ENCODE assay signal across 18 mouse cellular contexts in genomic region chr16:37698767-37699166, GRCm38 (mm10). TPM values are rescaled to one million over a fixed set of nuclear protein-coding genes. Genes with fewer than 3 reads are reported as not detected.
A peak's percentile ranks its signal among the peaks of the same experiment; 100 is the strongest.
DNase-seq lines count a peak whose midpoint lies in the region; ATAC-seq and TF ChIP-seq lines count a peak whose summit lies in the region.
"Had no signal": no experiment of that assay in that cellular context is flagged by ENCODE, and none has a peak within 500 bp of the region (broad histone marks: within the 10 kb centered on the region; RNA-seq: fewer than 3 reads in every experiment).

No protein-coding gene starts in this region.

- H3K4me1 ChIP-seq in hindbrain, postnatal 0 days (ENCODE audit: insufficient read depth, low read length) = no peaks in the 10 kb centered on the region
- H3K4me1 ChIP-seq in hindbrain, embryonic 12.5 days = no peaks in the 10 kb centered on the region
- no peaks in the 10 kb centered on the region for H3K4me1 ChIP-seq in lung, adult 2 months (ENCODE audit: control insufficient read depth, insufficient read depth, low read length)
- H3K4me1 ChIP-seq in ES-E14 (ENCODE audit: control insufficient read depth in 2 of 2, insufficient read depth in 2 of 2, low read length in 2 of 2, poor library complexity in 1 of 2) = no peaks in the 10 kb centered on the region
- H3K4me1 ChIP-seq in bone marrow, adult 2 months (ENCODE audit: control insufficient read depth, insufficient read depth, low read length) = no peaks in the 10 kb centered on the region
- H3K4me1 ChIP-seq: embryonic facial prominence, embryonic 13.5 days; limb, embryonic 13.5 days; neural tube, embryonic 13.5 days had no signal

- no peak for TF ChIP-seq POLR2A in lung, adult 2 months (IDR thresholded peaks at IDR 0.05; ENCODE audit: borderline replicate concordance, extremely low read depth, low read depth, low read length)
- no peak for TF ChIP-seq POLR2A in bone marrow, adult 2 months (IDR thresholded peaks at IDR 0.05; ENCODE audit: borderline replicate concordance, control insufficient read depth, low read depth, low read length)

- H3K27me3 ChIP-seq in hindbrain, postnatal 0 days (ENCODE audit: insufficient read depth, low read length) = no peaks in the 10 kb centered on the region
- H3K27me3 ChIP-seq in hindbrain, embryonic 12.5 days = no peaks in the 10 kb centered on the region
- H3K27me3 ChIP-seq: embryonic facial prominence, embryonic 13.5 days; heart, embryonic 12.5 days; limb, embryonic 13.5 days; neural tube, embryonic 13.5 days had no signal

- peak; percentile 16; the same call in 1 of the 2 replicates for TF ChIP-seq CTCF in hindbrain, postnatal 0 days (IDR thresholded peaks at IDR 0.05; ENCODE audit: low read depth)
- peak; percentile 16; the same call in 1 of the 2 replicates for TF ChIP-seq CTCF in lung, adult 2 months (IDR thresholded peaks at IDR 0.05; ENCODE audit: insufficient read depth, low read length)
- TF ChIP-seq CTCF in bone marrow, adult 2 months (IDR thresholded peaks at IDR 0.05; ENCODE audit: control insufficient read depth, insufficient read depth, low read length) = peak; percentile 30; the same call in 1 of the 2 replicates

- H3K4me2 ChIP-seq in hindbrain, postnatal 0 days (ENCODE audit: low read depth, low read length) = no peak overlapping the region
- no peak overlapping the region for H3K4me2 ChIP-seq in hindbrain, embryonic 12.5 days (replicated peaks)
- H3K4me2 ChIP-seq: embryonic facial prominence, embryonic 13.5 days; heart, embryonic 12.5 days; limb, embryonic 13.5 days; neural tube, embryonic 13.5 days had no signal

- in situ Hi-C loops in ES-E14 (cut with MboI; ENCODE audit: low sequenced_read_pairs in 2 of 2, unreplicated experiment in 2 of 2) = no loop called here

- no peak for DNase-seq in hindbrain, postnatal 0 days (ENCODE audit: low spot score)
- DNase-seq in lung, adult 2 months = no peak
- no peak for DNase-seq in lung, postnatal 14 days
- no peak for DNase-seq in ES-E14 (ENCODE audit: low read depth, low spot score)
- DNase-seq in urinary bladder, postnatal 25 days (ENCODE audit: low spot score) = no peak
- DNase-seq: cerebellum, adult 9-10 months; gastrocnemius, postnatal 25 days; heart, postnatal 4 days; kidney, adult 9 months; kidney, postnatal 4 days; right cerebral cortex, postnatal 14 days; thymus, postnatal 36 days had no signal

- ATAC-seq in hindbrain, postnatal 0 days = no peak
- ATAC-seq in hindbrain, embryonic 12.5 days (ENCODE audit: low FRiP score) = no peak

- H3K4me3 ChIP-seq in hindbrain, postnatal 0 days (ENCODE audit: low read length) = no peak overlapping the region
- H3K4me3 ChIP-seq in hindbrain, embryonic 12.5 days = no peak overlapping the region
- no peak overlapping the region for H3K4me3 ChIP-seq in lung, adult 2 months (replicated peaks; ENCODE audit: extremely low read depth, low read depth, low read length)
- H3K4me3 ChIP-seq in ES-E14 (ENCODE audit: insufficient read depth in 1 of 2, low read depth in 1 of 2, low read length in 2 of 2, poor library complexity in 1 of 2, severe bottlenecking in 1 of 2) = no peak overlapping the region
- H3K4me3 ChIP-seq in bone marrow, adult 2 months (replicated peaks; ENCODE audit: control insufficient read depth, low read depth, low read length) = no peak overlapping the region
- H3K4me3 ChIP-seq: embryonic facial prominence, embryonic 13.5 days; heart, embryonic 12.5 days; limb, embryonic 13.5 days; neural tube, embryonic 13.5 days had no signal

- H3K36me3 ChIP-seq in hindbrain, postnatal 0 days (ENCODE audit: insufficient read depth, low read length) = no peaks in the 10 kb centered on the region
- no peaks in the 10 kb centered on the region for H3K36me3 ChIP-seq in hindbrain, embryonic 12.5 days
- H3K36me3 ChIP-seq in ES-E14 (ENCODE audit: control insufficient read depth, insufficient read depth, low read length, poor library complexity, severe bottlenecking) = no peaks in the 10 kb centered on the region
- H3K36me3 ChIP-seq: embryonic facial prominence, embryonic 13.5 days; heart, embryonic 12.5 days; limb, embryonic 13.5 days; neural tube, embryonic 13.5 days had no signal

- 97% methylated on average over 6 of the region's 6 CpGs for WGBS in hindbrain, postnatal 0 days
- 98% methylated on average over 6 of the region's 6 CpGs for WGBS in hindbrain, embryonic 12.5 days
- 92% methylated on average over 6 of the region's 6 CpGs for WGBS in lung, adult 2 months
- 86% methylated on average over 6 of the region's 6 CpGs for WGBS in bone marrow, adult 2 months

- no peaks in the 10 kb centered on the region for H3K9me3 ChIP-seq in hindbrain, postnatal 0 days (ENCODE audit: low read length)
- peaks cover 6% of the 10 kb centered on the region; the same call in 1 of the 2 replicates for H3K9me3 ChIP-seq in hindbrain, embryonic 12.5 days (replicated peaks)
- H3K9me3 ChIP-seq in ES-E14 (ENCODE audit: control insufficient read depth, insufficient read depth, low read depth, low read length) = no peaks in the 10 kb centered on the region
- H3K9me3 ChIP-seq: neural tube, embryonic 13.5 days had no signal

- H3K27ac ChIP-seq in hindbrain, postnatal 0 days = no peak overlapping the region
- no peak overlapping the region for H3K27ac ChIP-seq in hindbrain, embryonic 12.5 days
- H3K27ac ChIP-seq in ES-E14 (ENCODE audit: insufficient read depth, low read depth, low read length, poor library complexity, severe bottlenecking) = no peak overlapping the region
- no peak overlapping the region for H3K27ac ChIP-seq in bone marrow, adult 2 months (ENCODE audit: control insufficient read depth, insufficient read depth, low read depth, low read length, poor library complexity)
- H3K27ac ChIP-seq: embryonic facial prominence, embryonic 13.5 days; limb, embryonic 13.5 days; neural tube, embryonic 13.5 days had no signal

- no peak overlapping the region for H3K9ac ChIP-seq in hindbrain, postnatal 0 days (replicated peaks; ENCODE audit: low read length)
- no peak overlapping the region for H3K9ac ChIP-seq in hindbrain, embryonic 12.5 days
- H3K9ac ChIP-seq in ES-E14 (ENCODE audit: insufficient read depth, low read depth, low read length, poor library complexity, severe bottlenecking) = no peak overlapping the region
- H3K9ac ChIP-seq: embryonic facial prominence, embryonic 13.5 days; heart, embryonic 12.5 days; limb, embryonic 13.5 days; neural tube, embryonic 13.5 days had no signal

TF ChIP-seq in ES-E14, 5 proteins besides CTCF, POLR2A, EP300 and RAD21:
- TF ChIP-seq ZC3H11A (IDR thresholded peaks at IDR 0.05; ENCODE audit: borderline replicate concordance, low read depth, low read length) (peak; percentile 27; the same call in 1 of the 2 replicates), CHD2 (IDR thresholded peaks at IDR 0.05; ENCODE audit: low read depth, low read length) (no peak)

RNA-seq across cellular contexts. Expression of gene Ndufb4, which starts 44.5 kb away (rescaled TPM):
- total RNA-seq in hindbrain, postnatal 0 days (2014; rRNA removed) = 23.0 and 31.3 TPM in 2 replicates
- 99.2 and 100 TPM in 2 replicates for polyA plus RNA-seq in hindbrain, postnatal 0 days (2015; fragmentation: Nextera tagmentation; extraction: Ambion mirVana)
- polyA plus RNA-seq in hindbrain, embryonic 12.5 days (2016; fragmentation: Nextera tagmentation; extraction: Ambion mirVana) = 61.0 and 65.8 TPM in 2 replicates
- polyA plus RNA-seq in lung, adult 2 months (2012; rRNA removed) = 48.9 and 56.6 TPM in 2 replicates
- total RNA-seq in ES-E14 (2012; rRNA removed) = 45.0 and 47.3 TPM in 2 replicates
- polyA plus RNA-seq in bone marrow, adult 2 months (2011; ENCODE audit: insufficient read depth, insufficient read length, low replicate concordance, missing spikeins) = 72.1 and 78.8 TPM in 2 replicates
